Mouse (Mus musculus) gastrocnemius, adult 2 months (tissue): ENCODE measurements around the gene Prpf3. TPM values are rescaled to one million over a fixed set of nuclear protein-coding genes. Genes with fewer than 3 reads are reported as not detected.
"Not testable (repeated sequence)": the region's sequence is repeated elsewhere in the genome, so short reads cannot be mapped to it uniquely, and the experiment has no call there.

Experiments
- DNase-seq: peaks from one replicate; pipeline ENCODE4 v3.0.0; 2022
- H3K27ac ChIP-seq: fragments of 200-600 bp; 2 replicates; pipeline ENCODE4 v1.8.1; 2022; ENCODE audit warnings: mild to moderate bottlenecking
- H3K4me3 ChIP-seq: fragments of 200-600 bp; 2 replicates; pipeline ENCODE4 v1.8.1; 2022; ENCODE audit warnings: mild to moderate bottlenecking, moderate library complexity
- CTCF ChIP-seq: fragments of 200-600 bp; IDR thresholded peaks from 2 replicates; pipeline ENCODE4 v1.8.1; 2022; ENCODE audit warnings: antibody characterized with exemption, mild to moderate bottlenecking, moderate library complexity
- intact Hi-C: fragments of 180-260 bp; cut with DNase I; formaldehyde crosslinking; loops from one replicate; pipeline ENCODE4 v1.15.1; 2025
- total RNA-seq, 2 experiments: library from RNA; stranded (reverse); gene quantifications; 2 replicates each; pipeline ENCODE4 v1.2.3; 2021

Prpf3 gene
- total RNA-seq, 2 experiments from 2014 or later, result 18.2 to 18.3 TPM

GRCm38 (mm10) chr3:95867408-95867807, 11.7 kb upstream of the Prpf3 start:
- DNase-seq, result no peak
- Histone ChIP-seq H3K27ac (no peak overlapping the region), H3K4me3 (no peak overlapping the region)
- intact Hi-C loops, result no loop called here
- no peak for TF ChIP-seq CTCF

DNA sequence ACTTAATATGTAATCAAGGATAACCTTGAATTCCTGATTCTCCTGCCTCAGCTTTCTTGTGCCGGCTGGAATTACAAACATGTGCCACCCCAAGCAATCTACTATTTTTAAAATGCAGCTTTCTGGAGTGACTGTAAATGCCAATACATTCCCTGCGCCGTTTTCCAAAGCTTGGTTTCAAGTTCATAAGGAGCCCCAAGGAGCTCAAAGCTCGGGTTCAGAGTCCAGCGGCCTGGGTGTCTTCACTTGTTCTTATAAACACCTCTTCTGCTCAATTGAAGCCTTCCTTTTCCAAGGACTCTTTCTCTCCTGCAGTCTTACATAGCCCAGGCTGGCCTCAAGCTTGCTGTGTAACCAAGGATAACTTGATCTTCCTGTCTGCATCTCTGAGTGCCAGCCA, 10.4 kb upstream of the Prpf3 start:
- intact Hi-C loops, result no loop called here
- TF ChIP-seq CTCF, result no peak
- Histone ChIP-seq H3K4me3 (no peak overlapping the region), H3K27ac (peak overlapping the region; percentile 65)
- DNase-seq, result no peak

DNA sequence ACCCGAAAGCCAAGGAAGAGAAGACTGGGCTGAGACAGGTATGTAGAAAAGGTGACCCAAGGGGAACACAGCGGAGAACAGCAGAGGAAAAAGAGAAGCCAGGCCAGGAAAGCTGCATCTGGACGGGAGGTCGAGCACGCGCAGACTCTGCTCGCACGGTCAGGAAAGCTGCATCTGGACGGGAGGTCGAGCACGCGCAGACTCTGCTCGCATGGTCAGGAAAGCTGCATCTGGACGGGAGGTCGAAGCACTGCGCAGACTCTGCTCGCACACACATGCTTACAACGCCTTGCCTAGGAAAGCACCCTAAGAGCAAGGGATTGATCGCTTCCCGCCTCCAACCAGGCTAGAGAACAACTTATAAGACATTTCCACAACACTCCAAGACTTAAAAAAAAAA, 9.9 kb upstream of the Prpf3 start:
- DNase-seq, result no peak
- Histone ChIP-seq H3K27ac (peak overlapping the region; percentile 65), H3K4me3 (no peak overlapping the region)
- no peak for TF ChIP-seq CTCF
- intact Hi-C loops, result no loop called here

DNA sequence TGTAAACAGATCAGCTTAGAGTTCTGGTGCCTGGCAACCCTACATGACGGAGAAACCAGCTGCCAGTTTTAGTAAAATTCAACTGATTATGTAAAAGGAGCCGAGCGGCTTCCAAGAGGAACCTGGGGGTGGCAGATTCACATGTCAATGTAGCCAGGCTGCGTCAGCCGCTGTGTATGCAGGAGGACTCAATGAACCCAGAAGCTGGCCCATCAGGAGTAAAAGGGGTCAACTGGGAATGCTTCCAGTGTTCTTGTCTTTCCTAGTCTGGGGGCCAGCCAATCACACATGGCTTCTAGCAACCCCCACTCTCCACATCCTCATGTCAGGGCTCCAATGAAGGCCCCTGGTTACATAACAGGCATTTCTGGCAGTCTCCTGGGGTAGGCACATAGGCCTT, 9.4 kb upstream of the Prpf3 start:
- peak overlapping the region; percentile 65 for H3K27ac ChIP-seq
- peak; percentile 28 for DNase-seq
- no peak overlapping the region for H3K4me3 ChIP-seq
- intact Hi-C loops, result no loop called here
- TF ChIP-seq CTCF, result no peak

DNA sequence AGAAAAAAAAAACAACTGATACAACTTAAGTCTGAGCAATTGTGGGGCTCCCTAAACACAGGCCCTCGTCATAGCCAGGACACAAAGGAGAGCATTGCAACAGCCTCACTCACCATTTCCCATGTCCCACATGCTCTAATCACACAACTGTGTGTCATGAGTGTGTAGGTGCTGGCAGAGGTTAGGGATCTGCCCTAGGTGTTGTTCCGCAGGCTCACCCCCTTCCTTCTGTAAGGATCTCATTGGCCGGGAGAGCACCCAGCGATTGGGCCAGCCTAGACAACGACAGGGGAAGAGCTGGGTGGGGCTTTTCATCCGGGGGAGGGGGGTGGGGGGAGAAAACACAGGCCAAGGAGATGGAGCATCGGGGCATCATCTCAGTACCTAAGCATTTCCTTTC, 7.9 kb upstream of the Prpf3 start:
- TF ChIP-seq CTCF, result no peak
- intact Hi-C loops, result loop anchor here (5.0 kb wide), 2 partner anchors 99 to 189 kb away; no protein-coding TSS in a partner anchor
- H3K27ac ChIP-seq, result 0 out of 2 replicates have a peak overlapping the region, but pooled peaks have one; percentile 12
- H3K4me3 ChIP-seq, result no peak overlapping the region
- DNase-seq, result no peak

- TF ChIP-seq CTCF, result peak; percentile 79
- H3K4me3 ChIP-seq, result no peak overlapping the region
- H3K27ac ChIP-seq, result no peak overlapping the region
- intact Hi-C loops, result loop anchor here (5.0 kb wide), 2 partner anchors 101 to 191 kb away; no protein-coding TSS in a partner anchor
- DNase-seq, result peak; percentile 54
Observed at GRCm38 (mm10) chr3:95861796-95862195, 6.1 kb upstream of the Prpf3 start.

DNA sequence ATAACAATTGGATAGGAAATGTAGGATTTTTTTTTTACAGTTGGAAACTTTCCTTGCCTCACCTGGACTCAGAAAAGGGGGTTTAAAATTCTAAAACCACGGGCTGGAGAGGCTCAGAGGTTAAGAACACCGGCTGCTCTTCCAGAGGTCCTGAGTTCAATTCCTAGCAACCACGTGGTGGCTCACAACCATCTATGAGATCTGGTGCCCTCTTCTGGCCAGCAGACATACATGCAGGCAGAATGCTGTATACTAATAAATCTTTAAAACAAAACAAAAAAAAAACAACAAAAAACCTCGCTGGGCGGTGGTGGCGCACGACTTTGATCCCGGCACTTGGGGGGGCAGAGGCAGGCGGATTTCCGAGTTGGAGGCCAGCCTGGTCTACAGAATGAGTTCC, 5.5 kb upstream of the Prpf3 start:
- intact Hi-C loops, result loop anchor here (5.0 kb wide), 2 partner anchors 101 to 191 kb away; no protein-coding TSS in a partner anchor
- TF ChIP-seq CTCF, result peak; percentile 52
- Histone ChIP-seq H3K27ac (no peak overlapping the region), H3K4me3 (no peak overlapping the region)
- peak; percentile 22 for DNase-seq

GRCm38 (mm10) chr3:95860323-95860722, 4.6 kb upstream of the Prpf3 start:
- DNase-seq, result no peak
- TF ChIP-seq CTCF, result peak; percentile 25; the same call in 1 of the 2 replicates
- Histone ChIP-seq H3K4me3 (no peak overlapping the region), H3K27ac (no peak overlapping the region)
- intact Hi-C loops, result loop anchor here (1.0 to 5.0 kb wide), 3 partner anchors 47 to 192 kb away; no protein-coding TSS in a partner anchor

GRCm38 (mm10) chr3:95858278-95858677, 2.6 kb upstream of the Prpf3 start:
- DNase-seq, H3K27ac ChIP-seq, intact Hi-C loops, H3K4me3 ChIP-seq: not testable (repeated sequence)

- H3K27ac ChIP-seq, H3K4me3 ChIP-seq, DNase-seq, intact Hi-C loops: not testable (repeated sequence)
Observed at GRCm38 (mm10) chr3:95857050-95857449, 1.4 kb upstream of the Prpf3 start.

GRCm38 (mm10) chr3:95856115-95856514, 430 bp upstream of the Prpf3 start:
- intact Hi-C loops, result no loop called here
- H3K27ac ChIP-seq, result peak overlapping the region; percentile 94
- TF ChIP-seq CTCF, result no peak
- H3K4me3 ChIP-seq, result peak overlapping the region; percentile 93
- DNase-seq, result no peak

GRCm38 (mm10) chr3:95851317-95851716, 4.4 kb downstream of the Prpf3 start:
- no peak for DNase-seq
- intact Hi-C loops, result no loop called here
- Histone ChIP-seq H3K27ac (no peak overlapping the region), H3K4me3 (no peak overlapping the region)
- TF ChIP-seq CTCF, result no peak

- H3K27ac ChIP-seq, result no peak overlapping the region
- TF ChIP-seq CTCF, result no peak
- H3K4me3 ChIP-seq, result no peak overlapping the region
- DNase-seq, result no peak
- intact Hi-C loops, result no loop called here
Observed at GRCm38 (mm10) chr3:95850611-95851010, 5.1 kb downstream of the Prpf3 start.

DNA sequence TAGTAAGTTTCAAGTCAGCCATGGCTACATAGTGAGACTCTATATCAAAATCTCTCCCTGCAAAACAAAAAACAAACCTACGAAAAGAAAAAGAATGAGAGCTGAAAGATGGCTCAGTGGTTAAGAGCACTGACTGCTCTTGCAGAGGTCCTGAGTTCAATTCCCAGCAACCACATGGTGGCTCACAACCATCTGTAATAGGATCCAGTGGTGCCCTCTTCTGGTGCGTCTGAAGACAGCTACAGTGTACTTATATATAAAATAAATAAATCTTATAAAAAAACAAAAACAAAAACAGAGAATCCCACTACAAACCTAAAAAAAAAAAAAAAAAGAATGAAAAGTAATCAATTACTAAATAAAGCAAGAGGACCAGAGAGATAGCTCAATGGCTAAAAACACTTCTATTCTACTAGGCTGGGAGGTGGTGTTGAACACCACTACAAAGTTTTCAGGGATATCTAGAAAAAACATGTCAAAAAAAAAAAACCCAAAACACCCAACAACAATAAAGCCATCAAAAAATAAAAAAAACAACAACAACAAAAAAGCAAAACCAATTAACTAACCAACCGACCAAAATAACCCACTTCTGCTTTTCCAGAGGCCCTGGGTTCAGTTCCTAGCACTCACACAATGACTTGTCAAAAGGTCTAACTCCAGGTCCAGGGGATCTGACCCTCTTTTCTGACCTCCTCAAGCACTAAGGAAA, 13.0 kb downstream of the Prpf3 start:
- peak; percentile 36 for TF ChIP-seq CTCF
- DNase-seq, result no peak
- Histone ChIP-seq H3K4me3 (no peak overlapping the region), H3K27ac (no peak overlapping the region)
- intact Hi-C loops, result loop anchor here (5.0 to 10.0 kb wide), 2 partner anchors 65 to 498 kb away; no protein-coding TSS in a partner anchor
